ENCODE assay signal across 7 mouse cellular contexts in the genomic region with DNA sequence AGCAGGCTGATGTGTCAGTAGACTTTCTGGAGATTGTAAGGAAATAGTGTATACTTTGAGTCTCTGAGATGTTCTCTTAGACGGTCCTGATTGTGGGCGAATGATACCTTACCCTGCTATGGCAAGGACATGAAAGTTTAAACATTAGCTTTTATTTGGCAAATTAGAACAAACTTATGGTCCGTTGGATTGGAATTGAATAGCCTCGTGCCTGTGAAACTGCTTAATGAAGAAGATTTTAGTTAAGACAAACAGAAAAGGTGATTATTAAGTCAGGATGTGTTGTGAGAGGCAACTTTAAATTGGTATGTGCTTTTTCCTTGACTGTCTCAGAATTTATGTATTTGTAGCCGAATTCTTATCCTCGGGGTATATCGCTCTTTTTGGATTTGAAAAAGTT. TPM values are rescaled to one million over a fixed set of nuclear protein-coding genes. Genes with fewer than 3 reads are reported as not detected.
DNase-seq lines count a peak whose midpoint lies in the region; ATAC-seq and TF ChIP-seq lines count a peak whose summit lies in the region.
"Not testable (repeated sequence)": the region's sequence is repeated elsewhere in the genome, so short reads cannot be mapped to it uniquely, and the experiment has no call there.

No protein-coding gene starts in this region.

- not testable (repeated sequence) for H3K9me3 ChIP-seq in embryonic facial prominence, embryonic 14.5 days (ENCODE audit: control insufficient read depth, low read length); heart, embryonic 15.5 days (replicated peaks); hindbrain, embryonic 15.5 days; midbrain, embryonic 11.5 days (ENCODE audit: control insufficient read depth, low read length); midbrain, embryonic 16.5 days (replicated peaks; ENCODE audit: control insufficient read depth, low read length, poor library complexity, severe bottlenecking)

- intact Hi-C loops in gastrocnemius, adult 2 months (cut with DNase I), result not testable (repeated sequence)

- not testable (repeated sequence) for H3K9ac ChIP-seq in embryonic facial prominence, embryonic 14.5 days (ENCODE audit: low read depth, low read length); heart, embryonic 15.5 days; hindbrain, embryonic 15.5 days; midbrain, embryonic 11.5 days (ENCODE audit: low read length); midbrain, embryonic 16.5 days (ENCODE audit: low read depth, low read length)

- not testable (repeated sequence) for TF ChIP-seq CTCF in gastrocnemius, adult 2 months (IDR thresholded peaks at IDR 0.05); layer of hippocampus, adult 2 months (conservative IDR thresholded peaks at IDR 0.05)

- not testable (repeated sequence) for DNase-seq in embryonic facial prominence, embryonic 14.5 days (ENCODE audit: low spot score); gastrocnemius, adult 2 months; layer of hippocampus, adult 2 months (ENCODE audit: low spot score in 2 of 2)
- peak; percentile 60 for DNase-seq in midbrain, embryonic 11.5 days (ENCODE audit: low spot score, missing footprints)

- peak overlapping the region; percentile 10; the same call in 1 of the 2 replicates for H3K4me2 ChIP-seq in embryonic facial prominence, embryonic 14.5 days (ENCODE audit: low read depth, low read length)
- H3K4me2 ChIP-seq in heart, embryonic 15.5 days, result peak overlapping the region; percentile 15; the same call in 1 of the 2 replicates
- peak overlapping the region; percentile 40 for H3K4me2 ChIP-seq in hindbrain, embryonic 15.5 days
- not testable (repeated sequence) for H3K4me2 ChIP-seq in midbrain, embryonic 11.5 days
- peak overlapping the region; percentile 28 for H3K4me2 ChIP-seq in midbrain, embryonic 16.5 days (ENCODE audit: low read length)

- WGBS in embryonic facial prominence, embryonic 14.5 days, result 89% methylated on average over 6 of the region's 7 CpGs
- WGBS in heart, embryonic 15.5 days, result 86% methylated on average over 7 of the region's 7 CpGs
- WGBS in hindbrain, embryonic 15.5 days, result 90% methylated on average over 7 of the region's 7 CpGs
- 95% methylated on average over 7 of the region's 7 CpGs for WGBS in midbrain, embryonic 11.5 days
- WGBS in midbrain, embryonic 16.5 days, result 95% methylated on average over 7 of the region's 7 CpGs

- H3K27ac ChIP-seq in embryonic facial prominence, embryonic 14.5 days (replicated peaks; ENCODE audit: low read depth, low read length); gastrocnemius, adult 2 months; heart, embryonic 15.5 days; hindbrain, embryonic 15.5 days (replicated peaks); layer of hippocampus, adult 2 months; midbrain, embryonic 11.5 days (ENCODE audit: low read depth, low read length); midbrain, embryonic 16.5 days (ENCODE audit: low read length): not testable (repeated sequence)

- H3K27me3 ChIP-seq in embryonic facial prominence, embryonic 14.5 days (replicated peaks; ENCODE audit: control insufficient read depth, insufficient read depth, low read length); heart, embryonic 15.5 days; hindbrain, embryonic 15.5 days; midbrain, embryonic 11.5 days (ENCODE audit: control insufficient read depth, insufficient read depth, low read length); midbrain, embryonic 16.5 days (ENCODE audit: control insufficient read depth, insufficient read depth, low read depth, low read length): not testable (repeated sequence)

- not testable (repeated sequence) for ATAC-seq in embryonic facial prominence, embryonic 14.5 days (ENCODE audit: low read depth); heart, embryonic 15.5 days (replicated peaks; ENCODE audit: insufficient number of reproducible peaks, insufficient read depth, low FRiP score, low read depth); hindbrain, embryonic 15.5 days (ENCODE audit: low FRiP score, low read depth); midbrain, embryonic 11.5 days (ENCODE audit: low FRiP score); midbrain, embryonic 16.5 days

- not testable (repeated sequence) for H3K4me3 ChIP-seq in embryonic facial prominence, embryonic 14.5 days (ENCODE audit: low read depth, low read length); heart, embryonic 15.5 days; hindbrain, embryonic 15.5 days; midbrain, embryonic 11.5 days (ENCODE audit: low read depth, low read length); midbrain, embryonic 16.5 days (ENCODE audit: low read depth, low read length)
- peak overlapping the region; percentile 33 for H3K4me3 ChIP-seq in gastrocnemius, adult 2 months
- peak overlapping the region; percentile 41; the same call in 1 of the 2 replicates for H3K4me3 ChIP-seq in layer of hippocampus, adult 2 months

- H3K36me3 ChIP-seq in embryonic facial prominence, embryonic 14.5 days (ENCODE audit: control insufficient read depth, insufficient read depth, low read length); heart, embryonic 15.5 days; hindbrain, embryonic 15.5 days; midbrain, embryonic 11.5 days (ENCODE audit: control insufficient read depth, insufficient read depth, low read length); midbrain, embryonic 16.5 days (ENCODE audit: control insufficient read depth, insufficient read depth, low read length): not testable (repeated sequence)

- not testable (repeated sequence) for H3K4me1 ChIP-seq in embryonic facial prominence, embryonic 14.5 days (ENCODE audit: control insufficient read depth, insufficient read depth, low read length); heart, embryonic 15.5 days (replicated peaks); hindbrain, embryonic 15.5 days (replicated peaks); midbrain, embryonic 11.5 days (ENCODE audit: control insufficient read depth, insufficient read depth, low read length); midbrain, embryonic 16.5 days (ENCODE audit: control insufficient read depth, insufficient read depth, low read length)

RNA-seq across cellular contexts. Expression of a gene that starts 1.5 kb away (rescaled TPM):
- polyA plus RNA-seq in embryonic facial prominence, embryonic 14.5 days (2014; fragmentation: Nextera tagmentation; extraction: Ambion mirVana), result 6.1 and 7.8 TPM in 2 replicates
- 1 to 10 TPM; 2.7 to 5.2 TPM for total RNA-seq in gastrocnemius, adult 2 months (2021)
- 4.9 and 5.7 TPM in 2 replicates for polyA plus RNA-seq in heart, embryonic 15.5 days (2015; fragmentation: Nextera tagmentation; extraction: Ambion mirVana)
- 7.6 and 8.5 TPM in 2 replicates for polyA plus RNA-seq in hindbrain, embryonic 15.5 days (2015; fragmentation: Nextera tagmentation; extraction: Ambion mirVana)
- 10 to 100 TPM; 18.8 to 22.9 TPM for total RNA-seq in layer of hippocampus, adult 2 months (2021)
- 8.4 and 8.9 TPM in 2 replicates for polyA plus RNA-seq in midbrain, embryonic 11.5 days (2014; fragmentation: Nextera tagmentation; extraction: Ambion mirVana)
- 8.8 and 11.9 TPM in 2 replicates for polyA plus RNA-seq in midbrain, embryonic 16.5 days (2015; fragmentation: Nextera tagmentation; extraction: Ambion mirVana)

RNA-seq across cellular contexts. Expression of a gene that starts 30.3 kb away (rescaled TPM):
- 88.2 and 94.6 TPM in 2 replicates for polyA plus RNA-seq in embryonic facial prominence, embryonic 14.5 days (2014; fragmentation: Nextera tagmentation; extraction: Ambion mirVana)
- total RNA-seq in gastrocnemius, adult 2 months (2021), result 1 to 10 TPM; 8.5 to 9.3 TPM
- polyA plus RNA-seq in heart, embryonic 15.5 days (2015; fragmentation: Nextera tagmentation; extraction: Ambion mirVana), result 55.8 and 76.5 TPM in 2 replicates
- polyA plus RNA-seq in hindbrain, embryonic 15.5 days (2015; fragmentation: Nextera tagmentation; extraction: Ambion mirVana), result 93.4 and 94.0 TPM in 2 replicates
- total RNA-seq in layer of hippocampus, adult 2 months (2021), result 10 to 100 TPM; 72.5 to 77.4 TPM
- polyA plus RNA-seq in midbrain, embryonic 11.5 days (2014; fragmentation: Nextera tagmentation; extraction: Ambion mirVana), result 109 and 117 TPM in 2 replicates
- 100 and 101 TPM in 2 replicates for polyA plus RNA-seq in midbrain, embryonic 16.5 days (2015; fragmentation: Nextera tagmentation; extraction: Ambion mirVana)

RNA-seq across cellular contexts. Expression of a gene that starts 52.3 kb away (rescaled TPM):
- 11.9 and 12.7 TPM in 2 replicates for polyA plus RNA-seq in embryonic facial prominence, embryonic 14.5 days (2014; fragmentation: Nextera tagmentation; extraction: Ambion mirVana)
- 1 to 10 TPM; 4.3 to 5.9 TPM for total RNA-seq in gastrocnemius, adult 2 months (2021)
- polyA plus RNA-seq in heart, embryonic 15.5 days (2015; fragmentation: Nextera tagmentation; extraction: Ambion mirVana), result 6.7 TPM in 2 replicates
- 12.3 and 13.0 TPM in 2 replicates for polyA plus RNA-seq in hindbrain, embryonic 15.5 days (2015; fragmentation: Nextera tagmentation; extraction: Ambion mirVana)
- total RNA-seq in layer of hippocampus, adult 2 months (2021), result 10 to 100 TPM; 16.9 to 22.5 TPM
- polyA plus RNA-seq in midbrain, embryonic 11.5 days (2014; fragmentation: Nextera tagmentation; extraction: Ambion mirVana), result 21.9 and 23.0 TPM in 2 replicates
- polyA plus RNA-seq in midbrain, embryonic 16.5 days (2015; fragmentation: Nextera tagmentation; extraction: Ambion mirVana), result 16.3 and 17.8 TPM in 2 replicates
